Mouse (Mus musculus) large intestine, adult 2 months (tissue): Measurements from ENCODE around the gene Olfr133. TPM values are rescaled to one million over a fixed set of nuclear protein-coding genes. Genes with fewer than 3 reads are reported as not detected.
"Not testable (repeated sequence)": the region's sequence is repeated elsewhere in the genome, so short reads cannot be mapped to it uniquely, and the experiment has no call there.

Experiments used
- DNase-seq: peaks from one replicate; pipeline ENCODE4 v3.0.0-alpha.2; 2012; ENCODE audit warnings: low read depth, low spot score
- WGBS: fragments of 180-500 bp; shearing (Covaris S2); methylation state at CpG from one replicate; pipeline ENCODE4 v1.1.7; 2018; 5-methylcytosine and 5-hydroxymethylcytosine counted together
- polyA plus RNA-seq: library from polyadenylated mRNA; depleted of rRNA; stranded (reverse); fragments of >200 nt; gene quantifications from 2 replicates; pipeline ENCODE4 v1.2.3, GENCODE M21; 2012; rRNA removed

The Olfr133 gene
- not detected in 2 replicates for polyA plus RNA-seq

DNA sequence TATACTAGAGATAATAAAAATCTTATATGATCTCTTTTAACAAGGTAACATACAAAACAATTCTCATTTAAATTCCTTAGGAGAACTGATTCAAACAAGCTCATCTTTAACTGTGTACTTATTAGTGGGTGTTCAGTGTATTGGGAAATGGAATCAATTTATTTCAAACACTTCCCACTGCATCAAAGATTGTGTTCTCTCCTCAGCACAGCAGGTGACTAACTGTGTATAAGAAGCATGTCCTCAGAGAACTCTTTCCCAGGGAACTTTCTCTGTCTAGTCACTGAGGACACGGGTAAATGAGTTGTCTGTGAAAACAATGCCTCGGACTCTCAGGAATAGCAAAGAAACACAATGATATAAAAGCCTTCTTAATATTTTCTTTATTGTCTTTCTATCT lies at the start of gene Olfr133:
Gene Olfr133, plus strand, starts transcription at position 301 of the 400 bp plus-strand sequence.
- DNase-seq: no peak
- WGBS: 71% methylated on average over 2 of the region's 2 CpGs

GRCm38 (mm10) chr17:38124199-38124598 lies 20.9 kb upstream of the Olfr133 start:
- not testable (repeated sequence) for DNase-seq
- 65% methylated on average over 1 of the region's 1 CpGs for WGBS

DNA sequence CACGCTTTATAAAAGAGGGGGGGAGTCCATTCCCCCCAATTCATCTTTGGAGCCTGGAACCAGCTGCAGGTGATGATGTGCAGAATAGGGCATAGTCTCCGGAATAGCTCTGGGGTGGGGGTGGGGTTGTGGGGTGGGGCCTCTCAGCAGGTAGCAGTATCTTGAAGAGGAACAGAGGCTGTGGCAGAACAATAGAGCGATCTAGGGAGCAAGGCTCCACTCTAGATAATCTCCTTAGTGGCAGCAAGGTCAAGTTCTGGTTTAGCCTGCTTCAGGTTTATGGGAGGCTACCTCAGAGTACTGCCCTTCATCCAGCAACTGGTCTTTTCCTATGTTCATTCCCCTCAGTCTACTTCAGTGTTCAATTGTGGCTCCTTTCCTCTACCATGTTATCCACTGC lies 19.7 kb upstream of the Olfr133 start:
- 67% methylated on average over 3 of the region's 3 CpGs for WGBS

GRCm38 (mm10) chr17:38134426-38134825 lies 10.7 kb upstream of the Olfr133 start, which contains the start of gene Olfr132:
TSS of gene Olfr132 (minus strand) at chr17:38134526.
- 72% methylated on average over 1 of the region's 1 CpGs for WGBS
- DNase-seq: no peak

More for the DNA sequence above, 19.7 kb upstream of the Olfr133 start:
- not testable (repeated sequence) for DNase-seq

- no peak for DNase-seq
- WGBS: 62% methylated on average over 3 of the region's 3 CpGs
These were observed 26.0 kb downstream of the Olfr133 start, which contains the start of gene Olfr134 for GRCm38 (mm10) chr17:38171088-38171487. TSS of gene Olfr134 (plus strand) at chr17:38171388.

Other genes with a start within 250 kb of the Olfr133 start
- gene Olfr127, start 244.8 kb upstream of the Olfr133 start, polyA plus RNA-seq: not detected in 2 replicates
- not detected in 2 replicates for gene Olfr128, start 224.7 kb upstream of the Olfr133 start, polyA plus RNA-seq
- not detected in 2 replicates for gene Olfr761, start 192.2 kb upstream of the Olfr133 start, polyA plus RNA-seq
- gene Olfr129, start 85.2 kb upstream of the Olfr133 start, polyA plus RNA-seq: not detected in 2 replicates
- gene Olfr130, start 81.4 kb upstream of the Olfr133 start, polyA plus RNA-seq: not detected in 2 replicates
- not detected in 2 replicates for gene Olfr131, start 56.6 kb upstream of the Olfr133 start, polyA plus RNA-seq
- not detected in 2 replicates for gene Olfr132, start 10.8 kb upstream of the Olfr133 start, polyA plus RNA-seq
- not detected in 2 replicates for gene Olfr134, start 26.1 kb downstream of the Olfr133 start, polyA plus RNA-seq
- not detected in 2 replicates for gene Olfr135, start 59.1 kb downstream of the Olfr133 start, polyA plus RNA-seq
- not detected in 2 replicates for gene Olfr138, start 115.8 kb downstream of the Olfr133 start, polyA plus RNA-seq
- not detected in 2 replicates for gene Olfr137, start 162.3 kb downstream of the Olfr133 start, polyA plus RNA-seq
- not detected in 2 replicates for gene Olfr136, start 184.6 kb downstream of the Olfr133 start, polyA plus RNA-seq